Mouse (Mus musculus): ENCODE results near the gene Etv6. TPM values are rescaled to one million over a fixed set of nuclear protein-coding genes. Genes with fewer than 3 reads are reported as not detected.

Etv6 gene
- polyA plus RNA-seq, 1 experiment from 2014 or later = 3.4 TPM

- Histone ChIP-seq H3K27me3 (ENCODE audit: control insufficient read depth, insufficient read depth, low read depth, low read length) (no peaks in the 10 kb centered on the region), H3K4me2 (ENCODE audit: low read length) (no peak overlapping the region), H3K27ac (ENCODE audit: low read length) (no peak overlapping the region), H3K9me3 (replicated peaks; ENCODE audit: control insufficient read depth, low read length, poor library complexity, severe bottlenecking) (no peaks in the 10 kb centered on the region), H3K36me3 (ENCODE audit: control insufficient read depth, insufficient read depth, low read length) (no peaks in the 10 kb centered on the region), H3K4me1 (ENCODE audit: control insufficient read depth, insufficient read depth, low read length) (no peaks in the 10 kb centered on the region), H3K4me3 (ENCODE audit: low read depth, low read length) (no peak overlapping the region), H3K9ac (ENCODE audit: low read depth, low read length) (no peak overlapping the region)
- ATAC-seq = no peak
- WGBS = 88% methylated on average over 7 of the region's 7 CpGs
Observed at GRCm38 (mm10) chr6:134089671-134090377, 54.3 kb downstream of the Etv6 start.

DNA sequence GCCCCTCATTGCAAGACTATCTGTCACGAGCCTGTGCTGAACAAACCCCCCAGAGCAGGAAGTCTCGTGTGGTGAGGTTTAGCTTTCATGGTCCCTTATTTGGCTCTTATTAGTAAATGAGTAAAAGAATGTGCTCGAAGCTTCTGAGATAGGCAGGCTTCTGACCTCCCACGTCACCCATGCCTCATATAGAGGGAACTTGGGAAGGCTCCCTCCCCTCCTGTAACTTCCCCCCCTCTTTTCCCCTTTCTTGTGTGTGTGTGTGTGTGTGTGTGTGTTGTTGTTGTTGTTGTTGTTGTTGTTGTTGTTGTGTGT, 54.8 kb downstream of the Etv6 start:
- no peak overlapping the region for H3K4me2 ChIP-seq (ENCODE audit: low read length)
- H3K4me1 ChIP-seq (ENCODE audit: control insufficient read depth, insufficient read depth, low read length) = no peaks in the 10 kb centered on the region
- H3K9me3 ChIP-seq (replicated peaks; ENCODE audit: control insufficient read depth, low read length, poor library complexity, severe bottlenecking) = no peaks in the 10 kb centered on the region
- H3K36me3 ChIP-seq (ENCODE audit: control insufficient read depth, insufficient read depth, low read length) = no peaks in the 10 kb centered on the region
- 88% methylated on average over 4 of the region's 4 CpGs for WGBS
- no peak overlapping the region for H3K9ac ChIP-seq (ENCODE audit: low read depth, low read length)
- no peaks in the 10 kb centered on the region for H3K27me3 ChIP-seq (ENCODE audit: control insufficient read depth, insufficient read depth, low read depth, low read length)
- no peak for ATAC-seq
- H3K27ac ChIP-seq (ENCODE audit: low read length) = no peak overlapping the region
- no peak overlapping the region for H3K4me3 ChIP-seq (ENCODE audit: low read depth, low read length)

GRCm38 (mm10) chr6:134090875-134091274, 55.4 kb downstream of the Etv6 start:
- Histone ChIP-seq H3K27me3 (ENCODE audit: control insufficient read depth, insufficient read depth, low read depth, low read length) (no peaks in the 10 kb centered on the region), H3K27ac (ENCODE audit: low read length) (no peak overlapping the region), H3K4me1 (ENCODE audit: control insufficient read depth, insufficient read depth, low read length) (no peaks in the 10 kb centered on the region), H3K9me3 (replicated peaks; ENCODE audit: control insufficient read depth, low read length, poor library complexity, severe bottlenecking) (no peaks in the 10 kb centered on the region), H3K4me2 (ENCODE audit: low read length) (no peak overlapping the region), H3K4me3 (ENCODE audit: low read depth, low read length) (no peak overlapping the region), H3K36me3 (ENCODE audit: control insufficient read depth, insufficient read depth, low read length) (no peaks in the 10 kb centered on the region), H3K9ac (ENCODE audit: low read depth, low read length) (no peak overlapping the region)
- ATAC-seq = no peak
- WGBS = 87% methylated on average over 4 of the region's 4 CpGs

- Histone ChIP-seq H3K36me3 (ENCODE audit: control insufficient read depth, insufficient read depth, low read length) (no peaks in the 10 kb centered on the region), H3K9me3 (replicated peaks; ENCODE audit: control insufficient read depth, low read length, poor library complexity, severe bottlenecking) (no peaks in the 10 kb centered on the region), H3K4me1 (ENCODE audit: control insufficient read depth, insufficient read depth, low read length) (no peaks in the 10 kb centered on the region), H3K4me2 (ENCODE audit: low read length) (no peak overlapping the region), H3K4me3 (ENCODE audit: low read depth, low read length) (no peak overlapping the region), H3K27me3 (ENCODE audit: control insufficient read depth, insufficient read depth, low read depth, low read length) (no peaks in the 10 kb centered on the region), H3K9ac (ENCODE audit: low read depth, low read length) (no peak overlapping the region), H3K27ac (ENCODE audit: low read length) (no peak overlapping the region)
- 77% methylated on average over 8 of the region's 8 CpGs for WGBS
- ATAC-seq = no peak
Observed at GRCm38 (mm10) chr6:134091398-134091801, 55.9 kb downstream of the Etv6 start.

- Histone ChIP-seq H3K36me3 (ENCODE audit: control insufficient read depth, insufficient read depth, low read length) (no peaks in the 10 kb centered on the region), H3K9ac (ENCODE audit: low read depth, low read length) (no peak overlapping the region), H3K4me2 (ENCODE audit: low read length) (no peak overlapping the region), H3K4me3 (ENCODE audit: low read depth, low read length) (no peak overlapping the region), H3K27ac (ENCODE audit: low read length) (no peak overlapping the region), H3K27me3 (ENCODE audit: control insufficient read depth, insufficient read depth, low read depth, low read length) (no peaks in the 10 kb centered on the region), H3K9me3 (replicated peaks; ENCODE audit: control insufficient read depth, low read length, poor library complexity, severe bottlenecking) (no peaks in the 10 kb centered on the region), H3K4me1 (ENCODE audit: control insufficient read depth, insufficient read depth, low read length) (no peaks in the 10 kb centered on the region)
- WGBS = 94% methylated on average over 5 of the region's 5 CpGs
- no peak for ATAC-seq
Observed at GRCm38 (mm10) chr6:134094066-134094465, 58.6 kb downstream of the Etv6 start.

DNA sequence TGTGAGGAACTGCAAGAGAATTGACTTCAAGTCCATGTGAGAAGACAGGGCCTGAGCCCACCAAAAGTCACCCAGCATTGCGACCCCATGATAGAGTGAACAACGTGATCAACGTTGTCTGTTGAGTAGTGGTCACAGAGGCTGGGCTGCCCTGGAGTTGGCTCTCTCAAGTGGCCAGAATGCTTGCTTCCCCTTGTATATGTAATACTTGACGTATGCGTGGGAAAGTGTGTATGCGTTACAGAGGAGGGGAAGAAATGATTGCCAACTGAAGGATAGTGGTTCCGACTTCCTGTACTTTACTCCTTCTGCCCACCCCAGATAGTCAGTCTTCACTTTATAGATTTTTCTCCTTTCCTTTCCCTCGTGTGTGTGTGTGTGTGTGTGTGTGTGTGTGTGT, 59.1 kb downstream of the Etv6 start:
- Histone ChIP-seq H3K36me3 (ENCODE audit: control insufficient read depth, insufficient read depth, low read length) (no peaks in the 10 kb centered on the region), H3K4me3 (ENCODE audit: low read depth, low read length) (no peak overlapping the region), H3K27me3 (ENCODE audit: control insufficient read depth, insufficient read depth, low read depth, low read length) (no peaks in the 10 kb centered on the region), H3K27ac (ENCODE audit: low read length) (no peak overlapping the region), H3K9ac (ENCODE audit: low read depth, low read length) (no peak overlapping the region), H3K9me3 (replicated peaks; ENCODE audit: control insufficient read depth, low read length, poor library complexity, severe bottlenecking) (no peaks in the 10 kb centered on the region), H3K4me2 (ENCODE audit: low read length) (no peak overlapping the region), H3K4me1 (ENCODE audit: control insufficient read depth, insufficient read depth, low read length) (no peaks in the 10 kb centered on the region)
- over 99% methylated on average over 7 of the region's 8 CpGs for WGBS
- ATAC-seq = no peak

DNA sequence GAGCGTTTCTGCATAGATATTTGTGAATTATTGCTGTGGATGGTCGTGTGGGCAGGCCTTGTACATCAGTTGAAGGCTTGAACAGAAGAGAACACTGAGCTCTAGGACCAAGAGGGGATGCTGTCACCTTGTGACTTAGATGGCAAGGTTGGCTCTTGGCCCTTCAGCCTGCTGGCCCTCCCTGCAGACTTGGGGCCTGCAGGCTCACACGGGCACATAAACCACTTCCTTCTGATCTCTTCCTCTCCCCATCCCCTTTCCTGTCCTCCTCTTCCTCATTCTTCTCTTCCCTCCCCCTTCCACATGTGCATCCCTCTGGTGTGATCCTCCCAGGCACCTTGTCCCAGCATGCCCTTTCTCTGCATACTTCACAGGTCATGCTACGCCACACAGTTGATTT, 60.1 kb downstream of the Etv6 start:
- Histone ChIP-seq H3K4me1 (ENCODE audit: control insufficient read depth, insufficient read depth, low read length) (no peaks in the 10 kb centered on the region), H3K4me3 (ENCODE audit: low read depth, low read length) (no peak overlapping the region), H3K9ac (ENCODE audit: low read depth, low read length) (no peak overlapping the region), H3K27me3 (ENCODE audit: control insufficient read depth, insufficient read depth, low read depth, low read length) (no peaks in the 10 kb centered on the region), H3K36me3 (ENCODE audit: control insufficient read depth, insufficient read depth, low read length) (no peaks in the 10 kb centered on the region), H3K27ac (ENCODE audit: low read length) (no peak overlapping the region), H3K4me2 (ENCODE audit: low read length) (no peak overlapping the region), H3K9me3 (replicated peaks; ENCODE audit: control insufficient read depth, low read length, poor library complexity, severe bottlenecking) (no peaks in the 10 kb centered on the region)
- ATAC-seq = no peak
- WGBS = 87% methylated on average over 4 of the region's 4 CpGs

DNA sequence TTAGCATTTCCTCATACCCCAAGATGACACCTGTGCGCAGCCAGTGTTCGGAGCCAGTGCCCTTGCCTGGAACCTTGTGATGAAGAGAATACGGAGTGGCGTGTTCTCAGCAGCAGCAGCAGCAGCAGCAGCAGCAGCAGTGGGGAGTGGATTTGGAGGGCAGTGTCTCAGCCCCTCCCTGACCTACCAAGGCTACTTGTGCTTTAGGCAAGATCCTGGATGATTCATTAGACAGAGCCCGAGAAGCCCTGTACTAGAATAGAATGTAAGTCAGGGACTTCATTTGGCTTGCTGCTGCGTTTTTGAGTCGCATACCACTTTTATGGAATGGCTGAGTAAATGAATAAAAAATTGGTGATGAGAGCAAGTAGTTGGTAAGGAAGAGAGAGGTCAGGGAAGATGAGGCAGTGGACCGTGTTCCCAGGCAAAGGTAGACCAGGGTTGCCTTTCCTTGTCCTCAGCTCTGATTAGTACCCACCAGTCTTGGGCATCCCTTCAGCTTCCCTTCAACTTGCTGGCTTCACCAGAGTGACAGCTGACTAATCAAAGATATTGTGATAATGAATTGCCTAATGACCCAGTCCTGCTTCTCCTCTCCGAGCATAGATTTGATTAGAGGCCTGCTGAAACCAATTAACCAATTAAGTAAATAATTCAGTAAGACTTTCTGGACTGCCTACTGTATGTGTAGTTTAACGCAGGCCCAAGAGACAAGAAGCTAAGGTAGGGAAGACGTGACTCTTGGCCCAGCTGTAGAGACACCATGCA, 64.7 kb downstream of the Etv6 start:
- Histone ChIP-seq H3K27ac (ENCODE audit: low read length) (no peak overlapping the region), H3K27me3 (ENCODE audit: control insufficient read depth, insufficient read depth, low read depth, low read length) (no peaks in the 10 kb centered on the region), H3K4me2 (ENCODE audit: low read length) (no peak overlapping the region), H3K9ac (ENCODE audit: low read depth, low read length) (no peak overlapping the region), H3K4me1 (ENCODE audit: control insufficient read depth, insufficient read depth, low read length) (no peaks in the 10 kb centered on the region; the same call in none of the 2 replicates), H3K36me3 (ENCODE audit: control insufficient read depth, insufficient read depth, low read length) (no peaks in the 10 kb centered on the region), H3K4me3 (ENCODE audit: low read depth, low read length) (no peak overlapping the region), H3K9me3 (replicated peaks; ENCODE audit: control insufficient read depth, low read length, poor library complexity, severe bottlenecking) (no peaks in the 10 kb centered on the region)
- no peak for ATAC-seq
- WGBS = 90% methylated on average over 11 of the region's 11 CpGs

GRCm38 (mm10) chr6:134102396-134102795, 66.9 kb downstream of the Etv6 start:
- Histone ChIP-seq H3K27ac (ENCODE audit: low read length) (no peak overlapping the region), H3K4me3 (ENCODE audit: low read depth, low read length) (no peak overlapping the region), H3K9ac (ENCODE audit: low read depth, low read length) (no peak overlapping the region), H3K9me3 (replicated peaks; ENCODE audit: control insufficient read depth, low read length, poor library complexity, severe bottlenecking) (no peaks in the 10 kb centered on the region), H3K4me2 (ENCODE audit: low read length) (no peak overlapping the region), H3K4me1 (ENCODE audit: control insufficient read depth, insufficient read depth, low read length) (no peaks in the 10 kb centered on the region; the same call in none of the 2 replicates), H3K36me3 (ENCODE audit: control insufficient read depth, insufficient read depth, low read length) (no peaks in the 10 kb centered on the region), H3K27me3 (ENCODE audit: control insufficient read depth, insufficient read depth, low read depth, low read length) (no peaks in the 10 kb centered on the region)
- WGBS = 95% methylated on average over 1 of the region's 1 CpGs
- no peak for ATAC-seq

Data from midbrain, embryonic 16.5 days (tissue).